In genomic region chr2:27426406-27426854, GRCm38 (mm10) we compare ENCODE assay signal across 8 mouse cellular contexts. TPM values are rescaled to one million over a fixed set of nuclear protein-coding genes. Genes with fewer than 3 reads are reported as not detected.
A peak's percentile ranks its signal among the peaks of the same experiment; 100 is the strongest.
DNase-seq lines count a peak whose midpoint lies in the region; ATAC-seq and TF ChIP-seq lines count a peak whose summit lies in the region.

No protein-coding gene starts in this region.

- peak overlapping the region; percentile 99 for H3K4me2 ChIP-seq in heart, embryonic 13.5 days
- peak overlapping the region; percentile 99 for H3K4me2 ChIP-seq in intestine, postnatal 0 days (replicated peaks; ENCODE audit: low read depth)

- peak overlapping the region; percentile 84 for H3K4me3 ChIP-seq in heart, embryonic 13.5 days
- H3K4me3 ChIP-seq in forebrain, embryonic 10.5 days, result peak overlapping the region; percentile 76
- H3K4me3 ChIP-seq in intestine, postnatal 0 days (ENCODE audit: low read depth, low read length), result peak overlapping the region; percentile 83
- peak overlapping the region; percentile 88 for H3K4me3 ChIP-seq in lung, adult 2 months (replicated peaks; ENCODE audit: extremely low read depth, low read depth, low read length)

- H3K4me1 ChIP-seq in heart, embryonic 13.5 days, result peaks cover 54% of the 10 kb centered on the region
- H3K4me1 ChIP-seq in forebrain, embryonic 10.5 days, result peaks cover 64% of the 10 kb centered on the region
- H3K4me1 ChIP-seq in intestine, postnatal 0 days (replicated peaks; ENCODE audit: control insufficient read depth, insufficient read depth, low read length), result no peaks in the 10 kb centered on the region
- peaks cover 8% of the 10 kb centered on the region for H3K4me1 ChIP-seq in lung, adult 2 months (ENCODE audit: control insufficient read depth, insufficient read depth, low read length)

- no peak for TF ChIP-seq POLR2A in lung, adult 2 months (IDR thresholded peaks at IDR 0.05; ENCODE audit: borderline replicate concordance, extremely low read depth, low read depth, low read length)

- WGBS in heart, embryonic 13.5 days, result 1% methylated on average over 59 of the region's 64 CpGs
- under 1% methylated on average over 64 of the region's 64 CpGs for WGBS in forebrain, embryonic 10.5 days
- under 1% methylated on average over 57 of the region's 64 CpGs for WGBS in intestine, postnatal 0 days
- under 1% methylated on average over 63 of the region's 64 CpGs for WGBS in lung, adult 2 months

- in situ Hi-C loops in Patski (cut with MboI; ENCODE audit: low pct_unique_long_range_greater_than_20kb), result loop anchor here (5.0 to 25.0 kb wide), 2 partner anchors 139 to 389 kb away; partner anchors contain the start of gene Slc2a6

- peak; percentile 27 for ATAC-seq in heart, embryonic 13.5 days (ENCODE audit: extremely low read depth, insufficient number of reproducible peaks, low FRiP score, low TSS enrichment)
- ATAC-seq in Patski, result peak; percentile 44
- peak; percentile 64 for ATAC-seq in intestine, postnatal 0 days

- no peaks in the 10 kb centered on the region for H3K9me3 ChIP-seq in heart, embryonic 13.5 days
- H3K9me3 ChIP-seq in forebrain, embryonic 10.5 days, result no peaks in the 10 kb centered on the region
- no peaks in the 10 kb centered on the region for H3K9me3 ChIP-seq in intestine, postnatal 0 days (ENCODE audit: control insufficient read depth)

- no peak for TF ChIP-seq CTCF in Patski (IDR thresholded peaks at IDR 0.05)
- no peak for TF ChIP-seq CTCF in intestine, postnatal 0 days (IDR thresholded peaks at IDR 0.05; ENCODE audit: low read depth)
- TF ChIP-seq CTCF in lung, adult 2 months (IDR thresholded peaks at IDR 0.05; ENCODE audit: insufficient read depth, low read length), result no peak

- H3K36me3 ChIP-seq in heart, embryonic 13.5 days, result no peaks in the 10 kb centered on the region
- peaks cover 21% of the 10 kb centered on the region for H3K36me3 ChIP-seq in forebrain, embryonic 10.5 days (replicated peaks)
- H3K36me3 ChIP-seq in intestine, postnatal 0 days (ENCODE audit: control insufficient read depth, insufficient read depth), result no peaks in the 10 kb centered on the region

- peak overlapping the region; percentile 61 for H3K27ac ChIP-seq in heart, embryonic 13.5 days (replicated peaks)
- peak overlapping the region; percentile 98 for H3K27ac ChIP-seq in forebrain, embryonic 10.5 days
- peak overlapping the region; percentile 90 for H3K27ac ChIP-seq in intestine, postnatal 0 days (ENCODE audit: low read depth, low read length)

- no peak for DNase-seq in heart, adult 11 months
- DNase-seq in Patski (ENCODE audit: low read depth, low spot score), result no peak
- no peak for DNase-seq in forebrain, embryonic 10.5 days (ENCODE audit: extremely low spot score, low spot score)
- no peak for DNase-seq in lung, adult 2 months
- peak; percentile 36 for DNase-seq in testis, postnatal 14 days (ENCODE audit: low spot score)
- DNase-seq in frontal cortex, postnatal 14 days (ENCODE audit: low spot score in 2 of 2), result no peak

- peak overlapping the region; percentile 89 for H3K9ac ChIP-seq in heart, embryonic 13.5 days
- peak overlapping the region; percentile 77 for H3K9ac ChIP-seq in intestine, postnatal 0 days (ENCODE audit: low read depth, low read length)

- H3K27me3 ChIP-seq in heart, embryonic 13.5 days (replicated peaks), result peaks cover 15% of the 10 kb centered on the region; the same call in 1 of the 2 replicates
- H3K27me3 ChIP-seq in Patski, result no peaks in the 10 kb centered on the region
- H3K27me3 ChIP-seq in forebrain, embryonic 10.5 days (ENCODE audit: poor library complexity, severe bottlenecking), result peaks cover 4% of the 10 kb centered on the region; the same call in 1 of the 2 replicates
- H3K27me3 ChIP-seq in intestine, postnatal 0 days (replicated peaks; ENCODE audit: control insufficient read depth, insufficient read depth, low read length), result no peaks in the 10 kb centered on the region

- POLR2A ChIA-PET in Patski (lab: Charles Lee), result interaction anchor here (1.3 kb wide), 1 partner anchor 35 kb away, joined by 6 read pairs; no protein-coding TSS in a partner anchor

- CTCF ChIA-PET in Patski (lab: Charles Lee), result interaction anchor here (0.9 to 3.3 kb wide), 4 partner anchors 12 to 145 kb away, joined by 3 to 42 read pairs (median 14); no protein-coding TSS in a partner anchor

RNA-seq across cellular contexts. Expression of gene Vav2, which starts 0.4 kb away (rescaled TPM):
- polyA plus RNA-seq in heart, embryonic 13.5 days (2015; fragmentation: Nextera tagmentation; extraction: Ambion mirVana), result 2.6 and 2.7 TPM in 2 replicates
- 36.7 TPM for polyA plus RNA-seq in Patski (2021)
- polyA plus RNA-seq in forebrain, embryonic 10.5 days (2016; fragmentation: Nextera tagmentation; extraction: Ambion mirVana), result 11.5 and 11.8 TPM in 2 replicates
- polyA plus RNA-seq in intestine, postnatal 0 days (2015; fragmentation: Nextera tagmentation; extraction: Ambion mirVana), result 5.4 and 6.8 TPM in 2 replicates
- 30.9 and 32.7 TPM in 2 replicates for polyA plus RNA-seq in lung, adult 2 months (2012; rRNA removed)

RNA-seq across cellular contexts. Expression of gene Brd3os, which starts 15.7 kb away (rescaled TPM):
- 3.7 and 3.8 TPM in 2 replicates for polyA plus RNA-seq in heart, embryonic 13.5 days (2015; fragmentation: Nextera tagmentation; extraction: Ambion mirVana)
- 19.0 TPM for polyA plus RNA-seq in Patski (2021)
- 10.2 and 11.0 TPM in 2 replicates for polyA plus RNA-seq in forebrain, embryonic 10.5 days (2016; fragmentation: Nextera tagmentation; extraction: Ambion mirVana)
- 1.5 and 1.8 TPM in 2 replicates for polyA plus RNA-seq in intestine, postnatal 0 days (2015; fragmentation: Nextera tagmentation; extraction: Ambion mirVana)
- polyA plus RNA-seq in lung, adult 2 months (2012; rRNA removed), result 9.3 and 10.6 TPM in 2 replicates
